Mouse (Mus musculus) B cell, adult 62 days (primary cell): Measurements from ENCODE around the gene Trim25. TPM values are rescaled to one million over a fixed set of nuclear protein-coding genes. Genes with fewer than 3 reads are reported as not detected.

Source experiments
- total RNA-seq: library from RNA; stranded (reverse); gene quantifications from 4 replicates; pipeline ENCODE4 v1.2.4, GENCODE M21; 2023

Gene Trim25
- 153 to 176 TPM (median 154 TPM) in 4 replicates for total RNA-seq

DNA sequence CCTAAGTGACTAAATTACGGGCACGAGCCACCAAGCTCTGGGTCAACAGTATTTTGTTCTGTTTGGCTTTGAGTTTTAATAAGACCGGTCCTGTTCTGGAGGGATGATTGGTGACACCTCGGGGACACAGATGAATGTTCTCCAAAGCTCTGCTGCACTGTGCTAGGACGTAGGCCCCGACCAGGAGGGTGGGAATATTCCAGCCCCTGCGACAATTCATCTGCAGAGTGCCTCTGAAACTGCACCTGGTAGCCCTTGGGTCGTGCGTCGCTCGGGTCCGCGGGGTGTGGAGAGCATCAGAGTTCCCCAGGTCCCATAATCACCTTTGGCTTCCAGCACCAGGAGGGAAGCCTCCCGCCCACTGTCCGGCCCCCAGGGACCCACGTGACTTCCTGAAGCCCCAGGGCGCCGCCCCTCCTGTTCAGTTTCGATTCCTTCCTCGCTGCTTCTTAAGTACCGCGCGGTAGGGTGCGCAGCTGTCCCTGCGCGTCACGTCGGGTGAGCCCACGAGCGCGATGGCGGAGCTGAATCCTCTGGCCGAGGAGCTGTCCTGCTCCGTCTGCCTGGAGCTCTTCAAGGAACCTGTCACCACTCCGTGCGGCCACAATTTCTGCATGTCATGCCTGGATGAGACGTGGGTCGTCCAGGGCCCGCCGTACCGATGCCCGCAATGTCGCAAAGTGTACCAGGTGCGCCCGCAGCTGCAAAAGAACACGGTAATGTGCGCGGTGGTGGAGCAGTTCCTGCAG, at the start of gene Trim25:
Gene Trim25, plus strand, starts transcription at position 403 of the 749 bp plus-strand sequence.

DNA sequence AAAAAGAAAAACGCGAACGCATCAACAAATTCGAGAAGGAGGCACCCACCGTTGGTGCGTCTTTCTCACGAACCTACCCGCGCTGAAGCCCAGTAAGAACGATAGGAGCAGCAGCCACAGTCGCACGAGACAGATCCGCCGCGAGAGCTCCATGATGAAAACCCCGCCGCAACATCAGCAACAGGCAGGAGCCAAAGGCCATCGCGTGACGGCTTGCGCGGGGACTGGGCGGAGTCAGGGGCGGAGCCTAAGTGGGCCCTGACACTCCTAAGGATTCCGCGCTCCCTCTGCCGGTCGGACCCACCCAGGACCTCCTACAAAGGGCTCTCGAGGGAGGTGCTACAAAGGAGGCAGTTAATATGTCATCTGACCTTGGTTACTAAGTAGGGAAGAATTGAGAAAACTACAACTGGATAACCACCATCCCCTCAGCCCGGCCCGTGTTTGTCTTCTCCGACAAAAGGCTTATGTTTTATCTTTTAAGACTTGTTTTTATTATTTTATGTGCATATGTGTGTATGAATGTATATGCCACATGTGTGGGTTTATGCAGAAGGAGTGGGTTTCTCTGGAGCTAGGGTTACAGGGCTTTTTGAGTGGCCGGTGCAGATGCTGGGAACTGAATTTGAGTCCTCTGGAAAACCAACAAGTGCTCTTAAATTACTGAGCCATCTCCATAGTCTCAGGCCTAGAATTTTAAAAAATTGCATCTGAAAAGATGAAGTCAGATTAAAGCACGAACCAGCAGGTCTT, 43.8 kb upstream of the Trim25 start, which contains the start of gene Scpep1:
Gene Scpep1, minus strand, starts transcription at position 249 of the 753 bp plus-strand sequence.

GRCm38 (mm10) chr11:88966881-88967361, 32.3 kb upstream of the Trim25 start, which contains the start of gene Elobl:
TSS of gene Elobl (minus strand) at chr11:88966931.

DNA sequence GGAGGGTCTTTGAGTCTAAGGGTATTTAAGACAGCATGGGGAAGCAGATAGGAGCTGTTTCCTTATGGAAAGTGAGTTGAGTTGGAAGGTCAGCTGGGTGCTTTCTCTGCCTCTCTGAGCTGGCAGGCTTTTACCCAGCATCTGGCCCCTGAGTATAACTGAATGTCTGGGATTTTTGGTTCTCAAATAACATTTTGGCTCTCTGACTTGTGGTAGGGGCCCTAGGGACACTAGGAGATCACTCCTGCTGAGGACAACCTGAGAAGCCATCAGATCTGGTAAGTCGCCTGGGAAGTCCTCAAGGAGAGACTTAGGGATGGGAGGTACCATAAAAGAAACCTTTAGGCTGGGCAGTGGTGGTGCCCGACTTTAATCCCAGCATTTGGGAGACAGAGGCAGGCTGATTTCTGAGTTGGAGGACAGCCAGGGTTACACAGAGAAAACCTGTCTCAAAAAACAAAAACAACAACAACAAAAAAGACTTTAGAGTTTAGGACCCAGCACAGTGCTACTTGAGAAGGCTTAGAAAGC, 28.9 kb upstream of the Trim25 start, which contains the start of gene Coil:
Gene Coil, plus strand, starts transcription at position 51 of the 531 bp plus-strand sequence.

DNA sequence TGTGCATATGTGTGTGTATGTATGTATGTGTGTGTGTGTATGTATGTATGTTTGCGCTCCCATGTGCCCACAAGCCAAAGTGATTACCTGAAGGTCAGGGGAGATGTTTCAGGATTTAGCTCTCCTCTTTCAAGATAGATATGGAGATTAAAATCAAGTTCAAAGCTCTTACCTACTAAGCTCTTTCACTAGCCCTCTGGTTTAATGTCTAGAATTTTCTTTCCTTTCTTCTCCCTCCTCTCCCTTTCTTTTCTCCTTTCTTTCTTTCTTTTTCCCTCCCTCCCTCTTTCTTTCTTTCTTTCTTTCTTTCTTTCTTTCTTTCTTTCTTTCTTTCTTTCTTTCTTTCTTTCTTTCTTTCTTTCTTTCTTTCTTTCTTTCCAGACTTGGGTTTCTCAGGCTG, 67.6 kb downstream of the Trim25 start, which contains the start of gene Dgke:
Gene Dgke, minus strand, starts transcription at position 101 of the 400 bp plus-strand sequence.

Other genes with a start within 250 kb of the Trim25 start
- 0.36 to 1.9 TPM (median 0.64 TPM) in 4 replicates for gene Akap1, start 134.8 kb upstream of the Trim25 start, total RNA-seq
- gene Scpep1, start 43.9 kb upstream of the Trim25 start, total RNA-seq: 76.8 to 84.8 TPM (median 82.9 TPM) in 4 replicates
- not detected in 4 replicates for gene Elobl, start 32.4 kb upstream of the Trim25 start, total RNA-seq
- 14.6 to 15.7 TPM (median 15.1 TPM) in 4 replicates for gene Coil, start 29.1 kb upstream of the Trim25 start, total RNA-seq
- 14.3 to 16.6 TPM (median 14.8 TPM) in 4 replicates for gene Dgke, start 67.5 kb downstream of the Trim25 start, total RNA-seq
- gene Gm525, start 74.5 kb downstream of the Trim25 start, total RNA-seq: not detected in 4 replicates